Mouse (Mus musculus): ENCODE results near the gene Gm49322.

GRCm38 (mm10) chr10:80655406-80656129 lies 49.7 kb downstream of the Gm49322 start:
- TF ChIP-seq POLR2A (IDR thresholded peaks at IDR 0.05; ENCODE audit: borderline replicate concordance, extremely low read depth, insufficient read depth, insufficient read length, poor library complexity, severe bottlenecking) (no peak), CTCF (IDR thresholded peaks at IDR 0.05; ENCODE audit: borderline replicate concordance, extremely low read depth, insufficient read depth, insufficient read length) (no peak)
